Mouse (Mus musculus): Measurements from ENCODE around the gene Lmf2. TPM values are rescaled to one million over a fixed set of nuclear protein-coding genes. Genes with fewer than 3 reads are reported as not detected.
A peak's percentile ranks its signal among the peaks of the same experiment; 100 is the strongest.

Lmf2 gene
- polyA plus RNA-seq, 1 experiment from 2014 or later, result 30.6 TPM

DNA sequence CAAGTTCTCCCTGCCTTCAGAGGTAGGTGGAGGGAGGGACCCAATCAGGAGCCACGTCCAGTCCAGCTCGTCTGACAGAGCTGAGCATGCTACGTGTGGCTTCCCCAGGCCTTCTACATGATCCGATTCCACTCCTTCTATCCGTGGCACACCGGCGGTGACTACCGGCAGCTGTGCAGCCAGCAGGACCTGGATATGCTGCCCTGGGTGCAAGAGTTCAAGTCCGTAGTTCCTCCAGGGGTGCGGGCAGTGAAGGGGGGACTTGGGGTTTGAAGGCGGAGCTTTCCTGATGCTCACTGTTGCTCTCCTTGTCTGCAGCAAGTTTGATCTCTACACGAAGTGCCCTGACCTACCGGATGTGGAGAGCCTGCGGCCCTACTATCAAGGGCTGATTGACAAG, 19.0 kb downstream of the Lmf2 start:
- Histone ChIP-seq H3K9me3 (replicated peaks) (no peaks in the 10 kb centered on the region), H3K4me2 (no peak overlapping the region), H3K27me3 (replicated peaks) (no peaks in the 10 kb centered on the region), H3K4me3 (replicated peaks) (no peak overlapping the region), H3K27ac (replicated peaks) (no peak overlapping the region), H3K4me1 (no peaks in the 10 kb centered on the region), H3K36me3 (no peaks in the 10 kb centered on the region), H3K9ac (replicated peaks) (no peak overlapping the region)
- no peak for ATAC-seq (ENCODE audit: low FRiP score)
- 90% methylated on average over 14 of the region's 14 CpGs for WGBS

GRCm38 (mm10) chr15:89334774-89335537, 20.5 kb downstream of the Lmf2 start:
- H3K4me2 ChIP-seq, result no peak overlapping the region
- no peak overlapping the region for H3K27ac ChIP-seq (replicated peaks)
- no peaks in the 10 kb centered on the region for H3K36me3 ChIP-seq
- no peaks in the 10 kb centered on the region for H3K4me1 ChIP-seq
- H3K9me3 ChIP-seq (replicated peaks), result no peaks in the 10 kb centered on the region
- H3K4me3 ChIP-seq (replicated peaks), result no peak overlapping the region
- 88% methylated on average over 17 of the region's 17 CpGs for WGBS
- H3K27me3 ChIP-seq (replicated peaks), result no peaks in the 10 kb centered on the region
- no peak for ATAC-seq (ENCODE audit: low FRiP score)
- H3K9ac ChIP-seq (replicated peaks), result no peak overlapping the region

DNA sequence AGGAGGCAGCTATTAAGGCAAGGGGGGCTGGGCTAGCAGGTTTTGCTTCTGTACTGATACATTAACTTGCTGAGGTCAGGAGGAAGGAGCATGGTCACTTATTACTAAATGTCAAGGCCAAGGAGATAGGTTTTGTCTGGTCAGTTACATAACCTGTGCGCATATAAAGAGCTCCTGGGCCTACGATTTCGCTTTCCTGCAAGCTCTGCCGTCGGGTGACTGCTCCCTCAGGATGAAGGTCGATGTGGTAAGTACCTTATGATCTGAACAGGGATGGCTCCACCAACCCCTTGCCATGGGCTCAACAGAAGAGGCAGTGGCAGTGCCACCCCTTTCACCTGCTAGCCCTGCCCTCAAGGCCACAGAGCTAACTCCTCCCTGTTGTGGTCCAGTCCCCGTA, 21.2 kb downstream of the Lmf2 start, which contains the start of gene Miox:
Miox (plus strand) TSS at position 128 of the 400 bp plus-strand sequence.
- ATAC-seq (ENCODE audit: low FRiP score), result no peak

GRCm38 (mm10) chr15:89326441-89326840, 29.0 kb downstream of the Lmf2 start:
- H3K4me3 ChIP-seq (replicated peaks), result no peak overlapping the region
- H3K27me3 ChIP-seq (replicated peaks), result peaks cover 13% of the 10 kb centered on the region
- peaks cover 6% of the 10 kb centered on the region; the same call in 1 of the 2 replicates for H3K4me1 ChIP-seq
- H3K4me2 ChIP-seq, result no peak overlapping the region
- H3K27ac ChIP-seq (replicated peaks), result no peak overlapping the region
- ATAC-seq (ENCODE audit: low FRiP score), result no peak
- no peak overlapping the region for H3K9ac ChIP-seq (replicated peaks)
- H3K9me3 ChIP-seq (replicated peaks), result no peaks in the 10 kb centered on the region
- no peaks in the 10 kb centered on the region for H3K36me3 ChIP-seq
- 72% methylated on average over 5 of the region's 5 CpGs for WGBS

More for the DNA sequence above, 21.2 kb downstream of the Lmf2 start, which contains the start of gene Miox:
- Histone ChIP-seq H3K4me3 (replicated peaks) (no peak within 1 kb of the TSS), H3K9ac (replicated peaks) (no peak within 1 kb of the TSS), H3K4me2 (no peak within 1 kb of the TSS), H3K27me3 (replicated peaks) (no peaks in the 10 kb centered on the region), H3K9me3 (replicated peaks) (no peaks in the 10 kb centered on the region), H3K27ac (replicated peaks) (no peak within 1 kb of the TSS), H3K4me1 (no peaks in the 10 kb centered on the region), H3K36me3 (no peaks in the 10 kb centered on the region)
- WGBS, result 91% methylated on average over 7 of the region's 7 CpGs

GRCm38 (mm10) chr15:89323656-89324055, 31.8 kb downstream of the Lmf2 start:
- no peak for ATAC-seq (ENCODE audit: low FRiP score)
- H3K27me3 ChIP-seq (replicated peaks), result peaks cover 13% of the 10 kb centered on the region
- WGBS, result 90% methylated on average over 4 of the region's 4 CpGs
- H3K9me3 ChIP-seq (replicated peaks), result no peaks in the 10 kb centered on the region
- H3K36me3 ChIP-seq, result no peaks in the 10 kb centered on the region
- no peak overlapping the region for H3K4me3 ChIP-seq (replicated peaks)
- H3K4me2 ChIP-seq, result no peak overlapping the region
- no peak overlapping the region for H3K9ac ChIP-seq (replicated peaks)
- no peak overlapping the region for H3K27ac ChIP-seq (replicated peaks)
- peaks cover 6% of the 10 kb centered on the region; the same call in 1 of the 2 replicates for H3K4me1 ChIP-seq

DNA sequence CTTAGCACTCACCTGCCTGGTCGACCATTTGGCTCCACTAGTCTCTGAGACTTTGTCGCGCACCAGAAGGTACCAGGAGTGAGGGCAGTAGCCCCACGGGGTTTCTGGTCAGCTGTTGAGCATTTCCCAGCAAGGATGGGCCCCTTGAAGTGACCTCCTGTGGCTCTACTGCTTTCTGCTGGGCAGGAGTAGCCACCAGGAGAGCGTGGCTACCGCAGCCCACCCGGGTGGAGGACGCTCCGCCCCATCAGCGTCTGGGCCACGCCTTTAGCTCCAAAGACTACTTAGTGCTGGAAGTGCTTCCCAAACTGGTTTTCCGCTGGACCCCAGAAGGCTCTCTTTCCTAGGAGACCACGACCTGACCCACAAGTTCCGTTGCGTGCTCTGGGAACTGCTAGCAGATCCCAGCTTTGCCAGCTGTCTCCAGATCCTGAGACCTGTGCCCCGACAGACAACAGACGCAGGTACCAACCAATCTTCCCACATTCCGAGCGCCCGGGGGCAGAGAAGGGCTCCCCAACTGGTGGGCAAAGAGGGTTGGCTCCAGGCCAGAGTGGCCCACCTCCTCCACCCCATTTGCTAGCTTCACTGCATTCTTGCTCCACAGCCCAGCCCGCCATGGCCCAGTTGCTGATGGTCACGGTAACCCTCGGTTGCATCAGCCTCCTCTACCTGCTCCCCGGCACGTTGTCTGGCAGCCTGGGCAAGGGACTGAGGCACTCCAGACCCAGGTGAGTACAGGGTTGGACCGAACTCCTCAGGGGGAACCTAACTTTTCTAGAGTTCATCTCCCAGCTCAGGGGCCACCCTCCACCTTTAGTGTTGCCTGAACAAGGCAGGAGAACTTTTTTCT, 32.6 kb downstream of the Lmf2 start, which contains the start of gene Adm2:
Adm2 (plus strand) TSS at position 51 of the 853 bp plus-strand sequence.
- H3K27ac ChIP-seq (replicated peaks), result no peak within 1 kb of the TSS
- no peaks in the 10 kb centered on the region for H3K9me3 ChIP-seq (replicated peaks)
- H3K4me1 ChIP-seq, result peaks cover 6% of the 10 kb centered on the region; the same call in 1 of the 2 replicates
- peaks cover 13% of the 10 kb centered on the region for H3K27me3 ChIP-seq (replicated peaks)
- ATAC-seq (ENCODE audit: low FRiP score), result no peak
- H3K4me3 ChIP-seq (replicated peaks), result peak within 1 kb of the TSS; percentile 10; the same call in 1 of the 2 replicates
- H3K36me3 ChIP-seq, result no peaks in the 10 kb centered on the region
- 10% methylated on average over 26 of the region's 26 CpGs for WGBS
- no peak within 1 kb of the TSS for H3K9ac ChIP-seq (replicated peaks)
- peak within 1 kb of the TSS; percentile 39 for H3K4me2 ChIP-seq

DNA sequence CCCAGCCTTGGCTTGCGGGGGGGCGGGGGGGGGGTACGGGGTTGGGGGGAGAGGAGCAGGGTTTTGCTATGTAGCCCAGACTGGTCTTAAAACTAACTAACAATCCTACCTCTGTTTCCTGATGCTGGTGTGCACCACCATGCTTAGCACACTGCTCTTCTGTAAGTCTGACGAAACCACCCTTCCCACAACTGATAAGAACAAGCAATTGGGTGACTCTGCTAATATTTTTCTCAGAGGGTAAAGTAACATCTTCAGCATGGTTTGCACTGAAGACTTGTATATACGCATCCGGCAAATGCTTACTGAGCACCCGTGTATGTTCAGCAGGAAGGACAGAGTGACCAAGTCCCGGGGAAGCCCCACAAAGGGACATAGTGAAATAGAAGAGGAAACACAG, 34.2 kb downstream of the Lmf2 start:
- Histone ChIP-seq H3K9ac (replicated peaks) (no peak overlapping the region), H3K4me3 (replicated peaks) (no peak overlapping the region), H3K27ac (replicated peaks) (no peak overlapping the region), H3K36me3 (no peaks in the 10 kb centered on the region), H3K27me3 (replicated peaks) (peaks cover 13% of the 10 kb centered on the region), H3K9me3 (replicated peaks) (no peaks in the 10 kb centered on the region), H3K4me1 (peaks cover 6% of the 10 kb centered on the region; the same call in 1 of the 2 replicates), H3K4me2 (no peak overlapping the region)
- no peak for ATAC-seq (ENCODE audit: low FRiP score)
- WGBS, result 88% methylated on average over 8 of the region's 8 CpGs

DNA sequence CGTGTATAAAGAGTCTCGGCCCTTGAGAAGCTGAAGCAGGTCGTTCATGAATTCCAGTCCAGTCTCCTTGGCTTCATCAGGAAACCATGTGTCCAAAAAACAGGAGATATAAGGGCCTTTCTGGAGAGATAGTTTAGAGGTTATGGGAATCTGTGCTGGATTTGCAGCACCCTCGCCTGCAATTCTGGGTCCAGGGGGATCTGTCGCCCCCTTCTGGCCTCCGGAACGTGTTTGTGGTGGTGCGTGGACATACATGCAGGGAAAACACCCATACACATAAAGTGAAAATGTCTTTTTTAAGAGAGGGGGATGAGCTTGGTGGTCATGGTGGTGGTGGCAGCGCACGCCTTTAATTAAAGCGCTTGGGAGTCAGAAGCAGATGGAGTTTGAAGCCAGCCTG, 39.3 kb downstream of the Lmf2 start:
- H3K4me2 ChIP-seq, result no peak overlapping the region
- no peaks in the 10 kb centered on the region for H3K27me3 ChIP-seq (replicated peaks)
- H3K9ac ChIP-seq (replicated peaks), result no peak overlapping the region
- no peak for ATAC-seq (ENCODE audit: low FRiP score)
- H3K9me3 ChIP-seq (replicated peaks), result no peaks in the 10 kb centered on the region
- 67% methylated on average over 11 of the region's 11 CpGs for WGBS
- H3K4me3 ChIP-seq (replicated peaks), result 0 out of 2 replicates have a peak overlapping the region, but pooled peaks have one; percentile 95
- no peak overlapping the region for H3K27ac ChIP-seq (replicated peaks)
- peaks cover 38% of the 10 kb centered on the region for H3K4me1 ChIP-seq
- H3K36me3 ChIP-seq, result no peaks in the 10 kb centered on the region

DNA sequence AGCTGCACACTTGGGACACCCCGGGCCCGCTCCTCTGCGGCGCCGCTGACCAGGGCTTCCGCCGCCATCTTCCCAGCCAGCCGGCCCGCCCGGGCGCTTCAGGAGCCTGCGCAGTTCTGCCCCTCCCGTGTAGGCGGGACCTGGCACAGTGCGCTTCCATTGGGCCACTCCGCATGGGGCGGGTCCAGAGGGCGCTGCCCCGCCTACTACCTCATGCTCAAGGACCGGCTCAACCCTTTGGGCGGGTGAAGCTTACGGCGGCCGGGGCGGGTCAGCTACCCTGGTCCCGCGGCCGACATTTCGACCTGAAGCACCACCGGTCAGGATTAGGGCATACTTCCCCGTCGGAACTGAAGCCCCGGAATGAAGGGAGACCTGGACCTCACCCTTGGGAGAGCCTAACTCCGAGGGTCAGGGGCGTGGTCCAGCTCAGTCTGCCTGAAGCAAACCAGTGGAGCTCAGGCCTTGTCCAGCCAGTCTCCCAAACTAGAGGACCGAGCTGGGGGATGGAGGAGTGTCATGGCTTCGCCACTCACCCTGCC, 40.2 kb downstream of the Lmf2 start, which contains the start of gene Sbf1:
Sbf1 (minus strand) TSS at position 122 of the 542 bp plus-strand sequence.
- no peaks in the 10 kb centered on the region for H3K27me3 ChIP-seq (replicated peaks)
- peak within 1 kb of the TSS; percentile 95 for H3K4me3 ChIP-seq (replicated peaks)
- WGBS, result under 1% methylated on average over 37 of the region's 37 CpGs

DNA sequence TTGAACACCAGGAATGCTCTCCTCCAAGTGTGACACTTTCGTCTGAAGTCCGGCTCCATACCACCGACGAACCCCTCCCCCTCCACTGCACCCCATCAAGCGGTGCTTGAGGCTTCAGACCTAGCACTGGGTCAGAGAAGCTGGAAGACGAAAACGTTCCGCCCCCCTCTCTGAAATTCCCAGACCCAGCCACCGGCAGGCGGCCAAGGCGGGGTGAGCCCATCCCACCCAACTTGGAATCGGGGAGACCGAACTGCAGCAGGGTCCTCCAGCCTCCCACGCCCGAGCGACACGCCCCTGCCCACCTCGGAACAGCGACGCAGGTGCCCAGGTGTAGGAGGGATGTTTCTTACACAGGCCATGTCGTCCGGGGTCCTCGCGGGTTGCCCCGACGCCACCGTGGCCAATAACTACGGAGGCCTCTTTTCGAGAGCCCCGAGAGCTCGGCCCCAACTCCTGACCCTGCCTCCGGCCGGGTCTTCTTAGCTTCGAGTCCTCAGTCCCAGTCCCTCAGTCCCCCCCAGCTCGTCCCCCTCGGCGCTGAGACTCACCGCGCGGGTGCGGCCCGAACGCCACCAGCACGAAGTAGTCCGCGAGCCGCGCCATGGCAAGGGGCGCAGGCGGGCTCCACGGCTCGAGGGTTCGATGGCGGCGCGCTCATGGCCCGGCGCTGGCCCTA, 40.8 kb downstream of the Lmf2 start:
- H3K36me3 ChIP-seq, result no peaks in the 10 kb centered on the region
- peak; percentile 48 for ATAC-seq (ENCODE audit: low FRiP score)
- under 1% methylated on average over 58 of the region's 58 CpGs for WGBS
- H3K27me3 ChIP-seq (replicated peaks), result no peaks in the 10 kb centered on the region
- peak overlapping the region; percentile 95 for H3K4me3 ChIP-seq (replicated peaks)
- peak overlapping the region; percentile 76 for H3K27ac ChIP-seq (replicated peaks)
- no peaks in the 10 kb centered on the region for H3K9me3 ChIP-seq (replicated peaks)
- H3K4me1 ChIP-seq, result peaks cover 53% of the 10 kb centered on the region
- peak overlapping the region; percentile 95 for H3K9ac ChIP-seq (replicated peaks)
- H3K4me2 ChIP-seq, result peak overlapping the region; percentile 87

More for the DNA sequence above, 40.2 kb downstream of the Lmf2 start, which contains the start of gene Sbf1:
- Histone ChIP-seq H3K4me1 (peaks cover 47% of the 10 kb centered on the region), H3K4me2 (peak within 1 kb of the TSS; percentile 87), H3K9ac (replicated peaks) (peak within 1 kb of the TSS; percentile 95), H3K9me3 (replicated peaks) (no peaks in the 10 kb centered on the region), H3K36me3 (no peaks in the 10 kb centered on the region), H3K27ac (replicated peaks) (peak within 1 kb of the TSS; percentile 76)
- ATAC-seq (ENCODE audit: low FRiP score), result peak; percentile 100

DNA sequence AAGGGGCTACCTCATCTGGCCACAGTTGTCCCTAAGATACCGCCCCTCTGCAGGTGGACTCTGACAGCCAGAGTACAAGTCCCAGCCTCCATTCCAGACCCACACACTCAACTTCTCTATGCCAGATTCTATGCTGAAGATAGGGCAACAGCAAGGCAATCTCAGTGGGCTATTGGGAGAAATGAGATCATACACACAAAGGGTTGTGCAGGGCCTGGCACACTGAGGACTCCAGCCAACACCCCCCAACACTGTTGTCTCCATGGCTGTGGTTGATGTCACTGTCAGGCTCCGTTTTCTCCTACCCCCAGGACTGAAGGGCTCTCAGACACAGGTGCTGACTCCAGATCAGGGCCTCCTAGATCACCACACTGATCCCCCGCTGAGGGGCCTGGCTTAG, 41.4 kb downstream of the Lmf2 start:
- 33% methylated on average over 3 of the region's 3 CpGs for WGBS
- Histone ChIP-seq H3K27me3 (replicated peaks) (no peaks in the 10 kb centered on the region), H3K9me3 (replicated peaks) (no peaks in the 10 kb centered on the region), H3K9ac (replicated peaks) (peak overlapping the region; percentile 95), H3K4me2 (peak overlapping the region; percentile 87), H3K27ac (replicated peaks) (no peak overlapping the region), H3K36me3 (no peaks in the 10 kb centered on the region), H3K4me1 (peaks cover 56% of the 10 kb centered on the region), H3K4me3 (replicated peaks) (peak overlapping the region; percentile 95)
- ATAC-seq (ENCODE audit: low FRiP score), result no peak; the same call in 1 of the 2 replicates

All from neural tube, embryonic 15.5 days (tissue).